In the genomic region with DNA sequence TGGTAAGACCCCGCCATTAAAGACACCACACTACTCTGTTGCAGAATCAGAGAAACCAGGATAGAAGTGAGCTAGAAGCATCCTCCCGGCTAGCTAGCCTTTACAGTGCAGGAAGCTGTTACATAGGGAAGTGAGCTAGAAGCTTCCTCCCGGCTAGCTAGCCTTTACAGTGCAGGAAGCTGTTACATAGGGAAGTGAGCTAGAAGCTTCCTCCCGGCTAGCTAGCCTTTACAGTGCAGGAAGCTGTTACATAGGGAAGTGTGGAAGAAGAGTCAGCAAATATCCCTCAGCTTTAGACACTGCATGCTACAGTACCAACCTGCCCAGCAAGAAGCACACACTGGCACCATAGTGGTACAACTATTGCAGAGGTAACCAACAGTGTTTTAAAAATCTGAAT, we compare ENCODE assay signal across 1 mouse cellular context. TPM values are rescaled to one million over a fixed set of nuclear protein-coding genes. Genes with fewer than 3 reads are reported as not detected.
"Had no signal": no experiment of that assay in that cellular context is flagged by ENCODE, and none has a peak within 500 bp of the region (broad histone marks: within the 10 kb centered on the region; RNA-seq: fewer than 3 reads in every experiment).

No protein-coding gene starts in this region.

RNA-seq across cellular contexts. Expression of gene Rnf180, which starts 15.9 kb away (rescaled TPM):
- polyA plus RNA-seq: myocyte had no signal
